ENCODE assay signal across 7 mouse cellular contexts in the genomic region with DNA sequence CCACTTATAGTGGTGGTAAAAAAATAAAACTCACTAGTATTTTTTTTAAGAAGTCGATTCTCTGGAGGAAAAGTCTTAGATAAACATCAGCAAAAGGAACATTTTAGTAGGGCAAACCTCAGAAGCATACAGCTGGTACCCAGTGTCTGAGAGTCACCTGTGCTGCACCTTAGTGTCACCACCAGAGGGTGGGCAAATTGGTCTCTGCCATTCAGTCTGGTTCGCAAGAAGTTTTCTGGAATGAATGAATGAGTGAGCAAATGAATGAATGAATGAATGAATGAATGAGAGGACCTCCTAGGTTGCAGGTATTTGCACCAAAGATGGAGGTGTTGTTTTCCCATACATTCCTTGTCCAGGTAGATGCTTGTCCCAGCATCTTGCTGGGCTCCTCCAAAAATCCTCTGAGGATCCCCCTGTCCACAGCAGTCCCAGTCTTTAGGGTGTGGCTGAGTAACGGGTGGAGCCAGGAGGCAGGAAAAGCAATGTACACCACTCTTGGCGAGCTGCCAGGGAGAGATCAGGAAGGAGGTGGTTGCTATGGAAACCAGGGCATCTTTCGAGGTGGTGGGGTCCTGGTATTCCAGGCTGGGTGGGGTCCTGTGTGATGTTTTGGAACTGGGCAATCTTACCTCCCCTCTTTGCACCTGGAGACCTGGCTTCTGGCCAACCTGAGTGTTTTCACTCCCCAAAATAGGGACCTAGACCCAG. TPM values are rescaled to one million over a fixed set of nuclear protein-coding genes. Genes with fewer than 3 reads are reported as not detected.
DNase-seq lines count a peak whose midpoint lies in the region; ATAC-seq and TF ChIP-seq lines count a peak whose summit lies in the region.

No protein-coding gene starts in this region.

- WGBS in lung, embryonic 14.5 days = 17% methylated on average over 5 of the region's 5 CpGs
- 22% methylated on average over 5 of the region's 5 CpGs for WGBS in embryonic facial prominence, embryonic 10.5 days
- WGBS in hindbrain, embryonic 16.5 days = 26% methylated on average over 4 of the region's 5 CpGs

- H3K9me3 ChIP-seq in lung, embryonic 14.5 days (ENCODE audit: low read depth, low read length) = no peaks in the 10 kb centered on the region
- no peaks in the 10 kb centered on the region for H3K9me3 ChIP-seq in embryonic facial prominence, embryonic 10.5 days
- H3K9me3 ChIP-seq in hindbrain, embryonic 16.5 days (ENCODE audit: control insufficient read depth, low read length) = no peaks in the 10 kb centered on the region

- ATAC-seq in lung, embryonic 14.5 days (ENCODE audit: insufficient read depth) = no peak
- ATAC-seq in hindbrain, embryonic 16.5 days = peak; percentile 3; the same call in 1 of the 2 replicates

- 0 out of 2 replicates have a peak overlapping the region, but pooled peaks have one; percentile 1 for H3K4me3 ChIP-seq in lung, embryonic 14.5 days (ENCODE audit: low read depth, low read length)
- peak overlapping the region; percentile 47; the same call in 1 of the 2 replicates for H3K4me3 ChIP-seq in embryonic facial prominence, embryonic 10.5 days
- peak overlapping the region; percentile 52 for H3K4me3 ChIP-seq in hindbrain, embryonic 16.5 days (ENCODE audit: low read length)

- H3K9ac ChIP-seq in lung, embryonic 14.5 days = no peak overlapping the region
- H3K9ac ChIP-seq in hindbrain, embryonic 16.5 days (ENCODE audit: low read depth, low read length) = peak overlapping the region; percentile 71

- DNase-seq in lung, embryonic 14.5 days = peak; percentile 70
- DNase-seq in lung, postnatal 36 days = no peak
- peak; percentile 26 for DNase-seq in embryonic facial prominence, embryonic 10.5 days (ENCODE audit: low spot score)
- peak; percentile 56 for DNase-seq in naive thymus-derived CD4-positive, alpha-beta T cell, adult 2 months (ENCODE audit: low read depth)
- no peak for DNase-seq in ovary, adult 18-20 months (ENCODE audit: low spot score)
- no peak for DNase-seq in urinary bladder, adult 2 months (ENCODE audit: low spot score)

- H3K36me3 ChIP-seq in lung, embryonic 14.5 days (ENCODE audit: insufficient read depth) = no peaks in the 10 kb centered on the region
- H3K36me3 ChIP-seq in embryonic facial prominence, embryonic 10.5 days (replicated peaks) = no peaks in the 10 kb centered on the region
- H3K36me3 ChIP-seq in hindbrain, embryonic 16.5 days (ENCODE audit: control insufficient read depth, insufficient read depth, low read length) = no peaks in the 10 kb centered on the region

- TF ChIP-seq CTCF in lung, embryonic 14.5 days (IDR thresholded peaks at IDR 0.05; ENCODE audit: low read depth) = no peak

- peaks cover 20% of the 10 kb centered on the region for H3K4me1 ChIP-seq in lung, embryonic 14.5 days (ENCODE audit: insufficient read depth)
- peaks cover 52% of the 10 kb centered on the region for H3K4me1 ChIP-seq in embryonic facial prominence, embryonic 10.5 days
- H3K4me1 ChIP-seq in hindbrain, embryonic 16.5 days (ENCODE audit: control insufficient read depth, insufficient read depth, low read depth, low read length) = peaks cover 33% of the 10 kb centered on the region

- peaks cover 51% of the 10 kb centered on the region for H3K27me3 ChIP-seq in lung, embryonic 14.5 days (ENCODE audit: insufficient read depth, low read length)
- peaks cover 93% of the 10 kb centered on the region for H3K27me3 ChIP-seq in embryonic facial prominence, embryonic 10.5 days (replicated peaks; ENCODE audit: low read depth, poor library complexity, severe bottlenecking)
- peaks cover 25% of the 10 kb centered on the region for H3K27me3 ChIP-seq in hindbrain, embryonic 16.5 days (replicated peaks; ENCODE audit: control insufficient read depth, insufficient read depth, low read length)

- H3K4me2 ChIP-seq in lung, embryonic 14.5 days = peak overlapping the region; percentile 51
- H3K4me2 ChIP-seq in hindbrain, embryonic 16.5 days (ENCODE audit: low read length) = peak overlapping the region; percentile 66

- H3K27ac ChIP-seq in lung, embryonic 14.5 days (ENCODE audit: low read depth) = no peak overlapping the region
- H3K27ac ChIP-seq in embryonic facial prominence, embryonic 10.5 days (replicated peaks) = no peak overlapping the region
- H3K27ac ChIP-seq in hindbrain, embryonic 16.5 days (ENCODE audit: low read depth, low read length) = peak overlapping the region; percentile 68

RNA-seq across cellular contexts. Expression of a gene that starts 2.0 kb away (rescaled TPM):
- 9.1 and 9.8 TPM in 2 replicates for polyA plus RNA-seq in lung, embryonic 14.5 days (2014; fragmentation: Nextera tagmentation; extraction: Ambion mirVana)
- polyA plus RNA-seq in embryonic facial prominence, embryonic 10.5 days (2016; fragmentation: Nextera tagmentation; extraction: Ambion mirVana) = 0.55 and 3.1 TPM in 2 replicates
- 324 and 417 TPM in 2 replicates for polyA plus RNA-seq in hindbrain, embryonic 16.5 days (2015; fragmentation: Nextera tagmentation; extraction: Ambion mirVana)
- polyA plus RNA-seq in urinary bladder, adult 2 months (2012; rRNA removed) = 7.4 and 10.7 TPM in 2 replicates

RNA-seq across cellular contexts. Expression of a gene that starts 7.0 kb away (rescaled TPM):
- polyA plus RNA-seq in lung, embryonic 14.5 days (2014; fragmentation: Nextera tagmentation; extraction: Ambion mirVana) = 40.4 and 43.9 TPM in 2 replicates
- 9.1 and 9.5 TPM in 2 replicates for polyA plus RNA-seq in embryonic facial prominence, embryonic 10.5 days (2016; fragmentation: Nextera tagmentation; extraction: Ambion mirVana)
- polyA plus RNA-seq in hindbrain, embryonic 16.5 days (2015; fragmentation: Nextera tagmentation; extraction: Ambion mirVana) = 24.4 and 32.9 TPM in 2 replicates
- polyA plus RNA-seq in urinary bladder, adult 2 months (2012; rRNA removed) = 103 and 107 TPM in 2 replicates

RNA-seq across cellular contexts. Expression of a gene that starts 7.7 kb away (rescaled TPM):
- 51.4 and 56.6 TPM in 2 replicates for polyA plus RNA-seq in lung, embryonic 14.5 days (2014; fragmentation: Nextera tagmentation; extraction: Ambion mirVana)
- polyA plus RNA-seq in embryonic facial prominence, embryonic 10.5 days (2016; fragmentation: Nextera tagmentation; extraction: Ambion mirVana) = 9.8 and 12.2 TPM in 2 replicates
- polyA plus RNA-seq in hindbrain, embryonic 16.5 days (2015; fragmentation: Nextera tagmentation; extraction: Ambion mirVana) = 69.4 and 89.9 TPM in 2 replicates
- 494 and 552 TPM in 2 replicates for polyA plus RNA-seq in urinary bladder, adult 2 months (2012; rRNA removed)

RNA-seq across cellular contexts. Expression of a gene that starts 9.9 kb away (rescaled TPM):
- polyA plus RNA-seq in lung, embryonic 14.5 days (2014; fragmentation: Nextera tagmentation; extraction: Ambion mirVana) = 0.13 and 0.38 TPM in 2 replicates
- polyA plus RNA-seq in embryonic facial prominence, embryonic 10.5 days (2016; fragmentation: Nextera tagmentation; extraction: Ambion mirVana) = 2.5 and 2.8 TPM in 2 replicates
- polyA plus RNA-seq in hindbrain, embryonic 16.5 days (2015; fragmentation: Nextera tagmentation; extraction: Ambion mirVana) = 0.50 and 0.65 TPM in 2 replicates
- 16.0 and 17.8 TPM in 2 replicates for polyA plus RNA-seq in urinary bladder, adult 2 months (2012; rRNA removed)

RNA-seq across cellular contexts. Expression of a gene that starts 27.2 kb away (rescaled TPM):
- 30.7 and 34.0 TPM in 2 replicates for polyA plus RNA-seq in lung, embryonic 14.5 days (2014; fragmentation: Nextera tagmentation; extraction: Ambion mirVana)
- 7.5 and 8.8 TPM in 2 replicates for polyA plus RNA-seq in embryonic facial prominence, embryonic 10.5 days (2016; fragmentation: Nextera tagmentation; extraction: Ambion mirVana)
- 0.43 and 0.95 TPM in 2 replicates for polyA plus RNA-seq in hindbrain, embryonic 16.5 days (2015; fragmentation: Nextera tagmentation; extraction: Ambion mirVana)
- polyA plus RNA-seq in urinary bladder, adult 2 months (2012; rRNA removed) = 445 and 558 TPM in 2 replicates

Comparison
In these comparisons a context has a peak if more than half of its experiments do, and no peak if none do; other contexts are left out.
1. DNase-seq: peak in lung, embryonic 14.5 days (single experiment), embryonic facial prominence, embryonic 10.5 days (single experiment) and naive thymus-derived CD4-positive, alpha-beta T cell, adult 2 months (single experiment); none in lung, postnatal 36 days (single experiment), ovary, adult 18-20 months (single experiment) and urinary bladder, adult 2 months (single experiment).
2. H3K4me3 ChIP-seq: peak in every context shown above with its lines; median percentile 52 in hindbrain, embryonic 16.5 days; 47 in embryonic facial prominence, embryonic 10.5 days; 1 in lung, embryonic 14.5 days.
3. RNA of a gene that starts 2.0 kb away (polyA plus RNA-seq): 324 to 417 TPM in hindbrain, embryonic 16.5 days; 7.4 to 10.7 TPM in urinary bladder, adult 2 months, 9.1 to 9.8 TPM in lung, embryonic 14.5 days and 0.55 to 3.1 TPM in embryonic facial prominence, embryonic 10.5 days; every median in the first group is over 10 times any median in the second.